Mouse (Mus musculus): ENCODE results near the gene Tbc1d23.
"Not testable (repeated sequence)": the region's sequence is repeated elsewhere in the genome, so short reads cannot be mapped to it uniquely, and the experiment has no call there.

Gene Tbc1d23

DNA sequence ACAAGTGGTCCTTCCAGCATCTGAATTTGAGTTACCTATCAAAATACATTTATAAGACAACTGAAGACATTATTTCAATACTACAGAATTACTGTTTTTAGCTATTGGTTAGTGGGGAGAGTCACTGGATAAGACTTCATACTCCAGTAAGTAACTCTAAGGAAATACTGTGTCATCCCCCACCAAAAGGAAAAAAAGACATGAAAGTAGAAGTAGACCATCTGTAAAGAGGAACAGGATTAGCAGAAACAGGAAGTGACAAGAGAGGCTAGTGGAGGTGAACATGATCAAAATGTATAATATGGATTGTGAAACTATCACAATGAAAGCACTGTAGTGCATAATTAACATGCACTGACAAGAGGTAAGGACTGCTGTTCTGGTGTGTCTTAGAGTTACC lies 15.3 kb downstream of the Tbc1d23 start:
- no peak for DNase-seq (ENCODE audit: low spot score)

- no peak for DNase-seq (ENCODE audit: low spot score)
These were observed 20.3 kb downstream of the Tbc1d23 start for GRCm38 (mm10) chr16:57211037-57211436.

GRCm38 (mm10) chr16:57208342-57208741 lies 23.0 kb downstream of the Tbc1d23 start:
- no peak for DNase-seq (ENCODE audit: low spot score)

DNA sequence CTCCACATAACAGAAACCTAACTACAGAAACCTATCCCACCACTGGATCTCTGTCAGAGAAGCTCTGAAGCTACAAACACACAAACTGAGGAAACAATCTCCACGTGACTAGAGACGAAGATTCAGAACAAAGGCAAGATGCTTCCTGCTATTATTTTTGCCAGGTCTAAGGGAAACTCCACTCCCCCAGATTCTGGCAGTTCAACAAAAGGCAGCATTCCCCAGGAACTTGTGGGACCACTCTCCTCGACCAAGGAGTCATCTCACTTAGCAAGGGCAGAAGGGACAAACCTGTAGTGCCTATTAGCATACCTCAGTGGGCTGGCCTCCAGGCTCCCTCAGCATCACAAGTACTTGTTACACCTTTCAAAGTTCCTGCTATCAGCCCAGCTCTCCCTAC lies 34.0 kb downstream of the Tbc1d23 start:
- no peak for DNase-seq (ENCODE audit: low spot score)

GRCm38 (mm10) chr16:57196590-57196989 lies 34.7 kb downstream of the Tbc1d23 start:
- DNase-seq (ENCODE audit: low spot score), result no peak

- no peak for DNase-seq (ENCODE audit: low spot score)
These were observed 40.1 kb downstream of the Tbc1d23 start for GRCm38 (mm10) chr16:57191214-57191613.

DNA sequence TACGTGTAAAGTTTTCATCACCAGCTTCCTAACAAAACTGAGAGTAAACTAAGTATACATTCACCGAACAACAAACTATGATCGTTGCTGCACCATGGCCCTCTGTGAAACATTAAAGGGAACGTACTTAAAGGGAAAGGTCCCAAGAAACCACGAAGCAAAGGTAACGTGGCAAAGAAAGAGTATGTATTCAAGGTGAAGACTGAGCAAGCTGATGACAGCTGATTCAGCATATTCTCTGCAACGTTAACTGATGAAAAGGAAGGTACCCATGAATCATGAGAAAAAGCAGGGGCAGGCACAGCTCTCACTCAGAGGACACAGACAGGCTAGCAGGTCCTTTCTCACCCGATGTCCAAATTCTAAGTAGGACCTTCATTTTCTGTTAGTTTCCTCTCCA lies 40.9 kb downstream of the Tbc1d23 start:
- DNase-seq (ENCODE audit: low spot score), result no peak

- no peak for DNase-seq (ENCODE audit: low spot score)
These were observed 41.8 kb downstream of the Tbc1d23 start for GRCm38 (mm10) chr16:57189493-57189892.

DNA sequence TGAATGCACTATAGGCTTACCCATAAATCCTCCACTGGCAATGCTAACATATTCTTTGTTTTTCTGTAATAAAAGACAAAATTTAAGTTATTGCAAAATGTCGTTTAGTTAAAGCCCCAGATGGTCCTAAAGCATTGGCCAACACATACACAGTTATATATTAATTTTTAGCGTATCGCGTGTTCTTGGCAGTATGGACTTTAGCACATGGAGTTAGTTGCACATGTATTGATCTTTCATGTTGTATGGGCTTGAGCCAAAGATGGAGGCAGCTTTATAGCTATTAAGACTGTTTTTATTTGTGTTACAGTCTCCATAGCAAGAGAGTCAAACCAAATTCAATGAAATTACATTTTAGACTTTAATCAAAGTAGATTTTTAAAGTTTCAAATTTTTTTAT lies 44.7 kb downstream of the Tbc1d23 start:
- no peak for DNase-seq (ENCODE audit: low spot score)

GRCm38 (mm10) chr16:57182037-57182436 lies 49.3 kb downstream of the Tbc1d23 start:
- no peak for DNase-seq (ENCODE audit: low spot score)

DNA sequence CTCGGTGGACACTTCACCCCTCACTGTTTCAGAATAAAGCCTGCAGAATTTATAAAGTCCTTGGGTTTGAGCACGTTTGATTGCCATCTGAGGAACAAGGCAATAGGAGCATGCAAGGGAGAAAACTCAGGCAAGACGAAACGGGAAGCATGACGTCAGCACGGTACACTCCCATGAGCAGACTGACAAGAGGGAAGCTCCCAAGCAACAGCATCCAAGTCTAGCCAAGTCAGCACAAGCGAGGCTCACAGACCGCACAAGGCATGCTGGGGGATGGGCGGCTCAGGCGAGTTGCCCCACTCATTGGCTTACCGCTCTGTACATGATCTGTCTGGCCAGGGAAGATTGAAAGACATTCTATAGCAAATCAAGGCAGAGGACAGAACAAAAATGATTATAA lies 50.1 kb downstream of the Tbc1d23 start:
- no peak for DNase-seq (ENCODE audit: low spot score)

GRCm38 (mm10) chr16:57177664-57178063 lies 53.6 kb downstream of the Tbc1d23 start:
- DNase-seq (ENCODE audit: low spot score), result no peak

DNA sequence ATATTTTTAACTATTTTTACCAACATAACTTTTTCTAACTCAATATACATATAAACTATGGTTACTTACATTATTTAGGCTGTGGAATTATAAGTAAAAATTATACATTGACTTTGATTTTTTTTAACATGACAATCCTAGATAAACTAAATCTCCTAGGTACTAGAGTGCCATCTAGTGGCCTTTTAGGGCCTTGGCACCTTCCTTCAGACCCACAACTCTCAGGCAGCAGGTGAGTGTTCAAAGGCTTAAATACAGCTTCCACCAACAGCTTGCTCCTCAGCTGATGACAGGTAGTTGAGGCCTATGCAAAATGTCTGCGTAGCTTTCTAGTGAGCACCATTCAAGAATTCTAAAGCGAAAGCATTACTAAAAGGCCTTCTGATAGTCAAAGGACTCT lies 54.0 kb downstream of the Tbc1d23 start:
- peak; percentile 59 for DNase-seq (ENCODE audit: low spot score)

DNA sequence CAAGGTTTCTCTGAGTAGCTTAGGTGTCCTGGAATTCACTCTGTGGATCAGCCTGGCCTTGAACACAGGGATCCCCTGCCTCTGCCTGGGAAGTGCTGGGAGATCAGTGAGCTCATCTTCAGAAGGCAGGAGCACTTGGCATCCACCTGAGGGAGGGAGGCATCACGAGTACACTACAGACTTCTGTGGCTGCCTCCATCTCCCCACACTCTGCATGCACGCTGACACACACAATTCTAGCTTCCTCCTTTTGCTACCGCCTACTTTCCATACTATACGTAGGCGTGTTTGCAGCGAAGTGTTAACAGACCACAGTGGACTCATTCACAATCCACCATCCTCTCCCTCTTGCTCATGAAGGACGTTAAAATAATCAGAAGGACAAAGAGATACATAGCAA lies 55.0 kb downstream of the Tbc1d23 start:
- no peak for DNase-seq (ENCODE audit: low spot score)

- no peak for DNase-seq (ENCODE audit: low spot score)
These were observed 55.6 kb downstream of the Tbc1d23 start for GRCm38 (mm10) chr16:57175751-57176150.

- DNase-seq (ENCODE audit: low spot score), result not testable (repeated sequence)
These were observed 56.8 kb downstream of the Tbc1d23 start for GRCm38 (mm10) chr16:57174480-57174879.

GRCm38 (mm10) chr16:57171570-57171969 lies 59.7 kb downstream of the Tbc1d23 start:
- DNase-seq (ENCODE audit: low spot score), result no peak

GRCm38 (mm10) chr16:57171161-57171560 lies 60.1 kb downstream of the Tbc1d23 start:
- DNase-seq (ENCODE audit: low spot score), result no peak

- no peak for DNase-seq (ENCODE audit: low spot score)
These were observed 63.1 kb downstream of the Tbc1d23 start for GRCm38 (mm10) chr16:57168236-57168635.

DNA sequence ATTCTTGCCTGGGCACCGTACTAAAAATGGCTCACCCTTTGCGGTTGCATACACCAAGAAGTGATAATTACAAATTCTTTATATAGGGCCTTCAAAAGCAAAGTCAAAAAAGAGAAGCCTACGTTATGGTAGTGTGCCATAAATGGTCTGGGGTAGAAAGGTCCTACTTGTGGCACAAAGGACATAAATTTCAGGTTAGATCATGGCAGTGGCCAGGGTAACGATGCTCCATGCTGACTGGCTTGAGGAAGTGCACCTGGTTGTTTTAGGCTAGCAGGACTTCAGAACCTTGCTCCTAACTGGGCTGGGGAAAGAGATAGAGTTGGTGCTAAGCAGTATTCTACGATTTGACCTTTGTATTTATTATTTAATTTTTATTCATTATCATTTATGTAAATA lies 63.8 kb downstream of the Tbc1d23 start:
- DNase-seq (ENCODE audit: low spot score), result no peak

DNA sequence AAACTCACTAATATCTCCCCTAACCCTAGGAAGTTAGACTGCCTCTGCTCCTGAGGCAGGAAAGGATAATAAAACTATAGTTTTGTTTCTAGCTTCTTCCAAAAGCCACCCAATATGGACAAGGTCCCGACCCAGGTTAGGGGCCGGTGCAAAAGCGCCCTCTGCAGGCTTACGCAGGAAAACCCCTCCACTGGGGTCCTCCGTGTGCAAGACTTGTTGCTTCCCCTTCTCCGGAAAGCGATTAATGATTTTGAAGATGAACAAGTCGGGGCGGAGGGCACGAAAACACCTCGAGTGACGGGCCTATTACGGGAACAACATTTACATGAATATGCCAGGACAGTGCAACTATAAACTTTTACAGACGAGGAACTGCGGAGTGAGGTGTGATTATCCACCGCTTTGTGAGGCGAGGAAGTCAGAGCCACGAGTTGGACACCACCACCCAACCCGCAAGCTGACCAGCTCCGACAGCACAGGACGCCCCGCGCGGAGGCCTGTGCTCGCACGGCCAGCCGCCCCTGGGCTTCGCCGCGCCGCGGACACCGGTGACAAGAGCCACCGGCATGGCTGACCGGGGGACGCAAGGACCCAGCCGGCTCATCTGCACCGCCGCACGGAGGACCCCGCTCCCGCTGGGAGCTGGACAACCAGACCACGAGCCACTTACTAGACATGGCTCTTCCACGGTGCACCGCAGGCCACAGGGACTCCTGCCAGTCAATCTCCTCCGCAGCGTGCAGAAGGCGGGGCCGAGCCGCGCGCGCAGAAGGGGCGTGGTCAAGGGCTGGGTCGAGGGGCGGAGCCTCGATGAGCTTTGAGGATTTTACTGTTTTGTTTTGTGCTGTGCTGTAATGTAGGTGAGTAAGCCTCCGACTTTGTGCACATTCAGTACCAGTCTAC lies 64.4 kb downstream of the Tbc1d23 start, which contains the start of gene Nit2:
Nit2 (minus strand) TSS at position 731 of the 903 bp plus-strand sequence.
- peak; percentile 83 for DNase-seq (ENCODE audit: low spot score)

DNA sequence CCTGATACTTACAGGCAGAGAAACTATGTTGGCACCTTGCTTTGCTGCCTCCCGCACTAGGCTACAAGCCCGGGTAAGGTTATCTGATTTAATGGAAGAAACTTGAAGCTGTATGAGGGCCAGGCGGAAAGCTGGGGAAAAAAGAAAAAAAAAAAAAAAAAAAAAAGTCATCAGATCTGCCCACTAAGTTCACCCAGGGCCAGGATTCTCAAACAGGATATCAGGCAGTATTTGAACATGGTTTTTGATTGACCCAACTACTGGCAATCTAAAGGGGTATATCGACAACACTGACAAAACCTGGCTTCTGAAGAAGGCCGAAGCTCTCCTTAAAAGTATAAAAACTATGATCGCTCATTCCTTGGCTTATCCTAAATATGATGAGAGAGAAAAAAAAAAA lies 65.2 kb downstream of the Tbc1d23 start:
- no peak for DNase-seq (ENCODE audit: low spot score)

DNA sequence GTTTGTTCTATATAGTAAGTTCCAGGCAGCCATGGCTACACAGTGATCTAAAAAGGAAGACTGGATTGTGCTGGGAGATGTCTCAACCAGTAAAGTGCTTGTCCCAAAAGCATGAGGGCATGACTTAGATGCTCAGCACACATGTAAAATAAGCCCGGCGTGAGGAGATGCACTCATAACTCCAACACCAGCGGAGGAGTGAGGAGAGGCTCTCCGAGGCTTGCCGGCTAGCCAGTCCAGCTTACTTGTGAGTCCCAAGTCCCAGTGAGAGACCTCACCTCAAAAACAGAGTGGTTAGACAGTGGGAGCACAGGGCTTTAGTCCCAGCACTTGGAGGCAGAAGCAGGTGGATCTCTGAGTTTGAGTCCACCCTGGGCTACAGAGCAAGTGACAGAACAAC lies 66.1 kb downstream of the Tbc1d23 start:
- DNase-seq (ENCODE audit: low spot score), result no peak

DNA sequence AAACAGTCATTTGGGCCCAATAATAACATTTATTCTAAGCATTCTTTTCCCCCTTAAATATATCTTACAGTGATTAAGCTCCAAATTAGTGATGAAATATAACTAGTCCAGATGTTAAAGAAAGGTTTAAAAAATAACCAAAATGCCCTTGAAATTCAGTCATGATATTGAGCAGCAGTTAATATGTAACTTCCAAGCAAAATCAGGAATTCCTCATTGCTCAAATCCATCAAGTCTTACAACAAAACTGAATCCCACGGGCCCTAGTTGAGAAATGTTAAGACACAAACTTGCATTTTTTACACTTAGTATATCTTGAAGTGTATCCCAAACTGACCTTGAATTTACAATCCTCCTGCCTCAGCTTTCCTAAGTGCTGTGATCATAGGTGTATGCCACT lies 67.6 kb downstream of the Tbc1d23 start:
- no peak for DNase-seq (ENCODE audit: low spot score)
